Mouse (Mus musculus) kidney, embryonic 14.5 days (tissue): Measurements from ENCODE around the gene Cyp2b13. TPM values are rescaled to one million over a fixed set of nuclear protein-coding genes. Genes with fewer than 3 reads are reported as not detected.

ENCODE experiments used
- polyA plus RNA-seq: library from polyadenylated mRNA; unstranded; fragments of >200 nt; fragmentation: Nextera tagmentation; extraction: Ambion mirVana; gene quantifications from 2 replicates; pipeline ENCODE4 v1.2.1, GENCODE M21; 2014

Gene Cyp2b13
- polyA plus RNA-seq, 1 experiment from 2014 or later, result not detected

Other genes with a start within 250 kb of the Cyp2b13 start
- gene Cyp2s1, start 244.6 kb upstream of the Cyp2b13 start, polyA plus RNA-seq, result 9.3 and 13.4 TPM in 2 replicates
- gene Cyp2b10, start 163.9 kb upstream of the Cyp2b13 start, polyA plus RNA-seq, result not detected in 2 replicates
- gene Cyp2b9, start 111.9 kb downstream of the Cyp2b13 start, polyA plus RNA-seq, result not detected in 2 replicates
- not detected in 2 replicates for gene Vmn1r184, start 198.8 kb downstream of the Cyp2b13 start, polyA plus RNA-seq
- gene Cyp2a4, start 245.7 kb downstream of the Cyp2b13 start, polyA plus RNA-seq, result not detected in 2 replicates